Mouse (Mus musculus) cerebellum, adult 2 months (tissue): ENCODE data around the gene Podnl1. TPM values are rescaled to one million over a fixed set of nuclear protein-coding genes. Genes with fewer than 3 reads are reported as not detected.

Experiments
- DNase-seq, 2 experiments: peaks; one replicate each; pipeline ENCODE4 v3.0.0; 2021
- H3K27ac ChIP-seq: fragments of 200-500 bp; 2 replicates; pipeline ENCODE4 v1.5.1; 2012; ENCODE audit warnings: low read length, control low read depth, inconsistent platforms; ENCODE audit not compliant: insufficient read depth
- H3K27me3 ChIP-seq: fragments of 200-500 bp; 2 replicates; pipeline ENCODE4 v1.6.1; 2012; ENCODE audit warnings: inconsistent platforms, mild to moderate bottlenecking, low read length, moderate library complexity; ENCODE audit not compliant: control insufficient read depth, insufficient read depth
- H3K4me1 ChIP-seq: fragments of 200-500 bp; 2 replicates; pipeline ENCODE4 v1.6.1; 2011; ENCODE audit warnings: low read length; ENCODE audit not compliant: control insufficient read depth, insufficient read depth
- H3K4me3 ChIP-seq: fragments of 200-500 bp; replicated peaks from 2 replicates; pipeline ENCODE3; 2011; ENCODE audit warnings: mild to moderate bottlenecking, low read depth, low read length, control low read depth; ENCODE audit not compliant: insufficient read depth
- CTCF ChIP-seq: fragments of 200-500 bp; IDR thresholded peaks from 2 replicates; pipeline ENCODE4 v1.5.1; 2011; ENCODE audit warnings: low read depth, mild to moderate bottlenecking, control low read depth, low read length, moderate library complexity, borderline replicate concordance; ENCODE audit not compliant: insufficient read depth
- POLR2A ChIP-seq: fragments of 200-500 bp; IDR thresholded peaks from 2 replicates; pipeline ENCODE4 v1.6.1; 2011; ENCODE audit warnings: low read length, control low read depth, borderline replicate concordance; ENCODE audit not compliant: insufficient read depth
- WGBS: fragments of 180-500 bp; shearing (Covaris S2); methylation state at CpG from one replicate; pipeline ENCODE4 v1.1.7; 2018; 5-methylcytosine and 5-hydroxymethylcytosine counted together
- polyA plus RNA-seq: library from polyadenylated mRNA; depleted of rRNA; stranded (reverse); fragments of >200 nt; gene quantifications from 2 replicates; pipeline ENCODE4 v1.2.3, GENCODE M21; 2012

Gene Podnl1
- polyA plus RNA-seq, 1 experiment, result 0.20 TPM

- TF ChIP-seq POLR2A (no peak), CTCF (no peak)
- WGBS, result 84% methylated on average over 2 of the region's 2 CpGs
- no peaks in the 10 kb centered on the region for H3K27me3 ChIP-seq
- no peak for DNase-seq
- no peak overlapping the region for H3K27ac ChIP-seq
- peaks cover 21% of the 10 kb centered on the region for H3K4me1 ChIP-seq
- H3K4me3 ChIP-seq, result no peak overlapping the region
Observed at GRCm38 (mm10) chr8:84105676-84106075, 20.1 kb upstream of the Podnl1 start.

- TF ChIP-seq POLR2A (no peak), CTCF (no peak)
- H3K27me3 ChIP-seq, result no peaks in the 10 kb centered on the region
- WGBS, result 95% methylated on average over 6 of the region's 6 CpGs
- peaks cover 18% of the 10 kb centered on the region for H3K4me1 ChIP-seq
- H3K27ac ChIP-seq, result no peak overlapping the region
- H3K4me3 ChIP-seq, result no peak overlapping the region
- DNase-seq, result no peak
Observed at GRCm38 (mm10) chr8:84106216-84107040, 19.4 kb upstream of the Podnl1 start.

DNA sequence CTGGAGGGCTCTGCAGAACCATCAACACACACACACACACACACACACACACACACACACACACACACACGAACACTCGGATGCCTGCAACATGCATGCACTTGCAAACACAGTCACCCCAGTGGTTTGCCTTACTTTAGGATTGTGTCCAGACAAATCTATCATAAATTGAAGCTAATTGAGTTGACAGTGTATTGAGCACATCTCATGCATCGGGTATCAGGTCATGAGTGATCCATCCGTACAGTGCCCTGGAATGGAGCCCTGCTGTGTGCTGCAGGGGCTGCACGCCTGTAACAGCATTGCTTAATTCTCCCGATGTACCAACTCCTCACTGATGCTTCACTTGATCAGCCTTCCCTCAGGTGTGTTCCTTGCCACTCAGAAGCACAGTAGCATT is 10.1 kb upstream of the Podnl1 start:
- DNase-seq, result no peak
- Histone ChIP-seq H3K4me3 (no peak overlapping the region), H3K4me1 (no peaks in the 10 kb centered on the region), H3K27me3 (no peaks in the 10 kb centered on the region), H3K27ac (no peak overlapping the region)
- 71% methylated on average over 6 of the region's 6 CpGs for WGBS
- TF ChIP-seq POLR2A (no peak), CTCF (no peak)

DNA sequence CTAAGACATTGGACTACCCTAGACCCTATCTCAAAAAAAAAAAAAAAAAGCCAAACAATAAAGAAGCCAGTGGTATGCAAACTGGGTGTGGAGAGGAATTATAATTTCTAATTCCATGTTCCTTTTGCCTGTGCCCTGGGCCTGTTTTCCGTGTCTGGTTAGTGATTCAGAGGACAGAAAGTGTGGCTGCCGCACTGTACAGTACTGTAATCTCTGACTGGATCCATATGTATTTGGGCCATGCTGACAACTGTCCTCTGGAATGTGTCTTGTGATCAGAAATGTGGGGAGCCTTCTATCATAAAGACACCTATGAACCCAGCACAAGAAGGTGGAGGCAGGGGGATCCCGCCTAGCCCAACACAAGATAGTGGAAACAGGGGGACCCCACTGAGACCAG is 3.6 kb upstream of the Podnl1 start:
- Histone ChIP-seq H3K27me3 (no peaks in the 10 kb centered on the region), H3K27ac (no peak overlapping the region), H3K4me1 (no peaks in the 10 kb centered on the region), H3K4me3 (no peak overlapping the region)
- DNase-seq, result no peak
- TF ChIP-seq CTCF, result no peak
- TF ChIP-seq POLR2A, result no peak
- 88% methylated on average over 3 of the region's 3 CpGs for WGBS

GRCm38 (mm10) chr8:84126742-84127141 is 953 bp downstream of the Podnl1 start:
- WGBS, result 96% methylated on average over 2 of the region's 2 CpGs
- Histone ChIP-seq H3K4me3 (no peak overlapping the region), H3K4me1 (peaks cover 11% of the 10 kb centered on the region), H3K27ac (no peak overlapping the region), H3K27me3 (no peaks in the 10 kb centered on the region)
- TF ChIP-seq CTCF, result no peak
- no peak for TF ChIP-seq POLR2A
- no peak for DNase-seq

DNA sequence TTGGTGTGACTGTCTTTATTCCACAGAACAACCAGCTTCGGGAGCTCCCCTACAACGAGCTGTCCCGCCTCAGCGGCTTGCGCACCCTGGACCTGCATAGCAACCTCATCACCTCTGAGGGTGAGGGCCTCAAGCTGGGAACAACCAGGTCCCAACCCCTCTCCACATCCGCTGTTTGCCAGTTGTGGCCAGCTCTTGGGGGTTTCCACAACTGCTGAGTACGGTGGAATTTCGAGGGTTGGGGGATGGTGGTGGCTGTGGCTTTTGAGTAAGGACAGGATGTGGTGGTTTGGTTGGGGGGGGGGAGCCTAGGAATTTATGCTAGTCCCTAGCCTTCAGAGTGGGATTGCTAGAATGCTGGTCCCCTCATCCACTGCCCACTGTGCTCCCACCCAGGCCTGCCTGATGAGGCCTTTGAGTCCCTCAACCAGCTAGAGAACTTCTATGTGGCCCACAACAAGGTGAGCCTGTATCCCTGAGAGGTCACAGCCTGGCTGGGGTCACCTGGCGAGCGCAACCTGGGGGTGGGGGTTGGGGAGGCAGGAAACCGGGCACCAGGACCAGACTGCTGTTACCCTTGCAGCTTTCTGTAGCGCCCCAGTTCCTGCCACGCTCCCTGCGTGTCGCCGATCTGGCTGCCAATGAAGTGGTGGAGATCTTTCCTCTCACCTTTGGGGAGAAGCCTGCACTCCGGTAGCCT is 1.6 kb downstream of the Podnl1 start:
- no peak for DNase-seq
- Histone ChIP-seq H3K4me3 (no peak overlapping the region), H3K27ac (no peak overlapping the region), H3K4me1 (peaks cover 11% of the 10 kb centered on the region), H3K27me3 (no peaks in the 10 kb centered on the region)
- 83% methylated on average over 17 of the region's 17 CpGs for WGBS
- TF ChIP-seq POLR2A, result no peak
- no peak for TF ChIP-seq CTCF

DNA sequence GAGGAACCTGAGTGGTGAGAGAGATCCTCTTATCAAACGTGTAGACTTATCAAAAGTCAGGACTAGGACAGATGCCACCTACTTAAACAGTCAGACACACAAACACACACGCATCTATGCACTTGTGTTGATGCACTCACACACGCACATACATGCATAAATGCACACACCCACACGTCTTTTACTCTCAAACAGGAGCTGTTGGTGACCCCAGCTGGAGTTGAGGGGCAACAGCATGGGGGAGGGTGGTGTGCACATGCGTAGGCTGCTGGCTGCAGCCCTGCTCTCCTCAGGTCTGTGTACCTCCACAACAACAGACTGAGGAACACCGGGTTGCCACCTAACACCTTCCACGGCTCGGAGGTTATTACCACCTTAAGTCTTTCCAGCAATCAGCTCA is 2.5 kb downstream of the Podnl1 start:
- WGBS, result 68% methylated on average over 8 of the region's 8 CpGs
- no peaks in the 10 kb centered on the region for H3K27me3 ChIP-seq
- no peak for DNase-seq
- H3K4me1 ChIP-seq, result peaks cover 11% of the 10 kb centered on the region
- H3K4me3 ChIP-seq, result no peak overlapping the region
- H3K27ac ChIP-seq, result no peak overlapping the region
- no peak for TF ChIP-seq POLR2A
- TF ChIP-seq CTCF, result no peak

DNA sequence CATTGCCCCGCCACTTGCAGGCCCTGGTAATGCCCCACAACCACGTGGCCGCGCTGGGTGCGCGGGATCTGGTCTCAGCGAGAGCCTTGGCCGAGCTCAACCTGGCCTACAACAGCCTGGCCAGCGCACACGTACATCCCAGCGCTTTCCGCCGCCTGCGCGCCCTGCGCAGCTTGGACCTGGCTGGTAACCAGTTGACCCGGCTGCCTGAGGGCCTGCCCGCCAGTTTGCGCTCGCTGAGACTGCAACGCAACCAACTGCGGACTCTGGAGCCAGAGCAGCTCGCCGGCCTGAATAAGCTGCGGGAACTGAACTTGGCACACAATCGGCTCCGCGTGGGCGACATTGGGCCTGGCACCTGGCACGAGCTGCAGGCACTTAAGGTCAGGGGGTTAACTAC is 5.0 kb downstream of the Podnl1 start:
- Histone ChIP-seq H3K4me3 (no peak overlapping the region), H3K27me3 (no peaks in the 10 kb centered on the region), H3K4me1 (peaks cover 11% of the 10 kb centered on the region), H3K27ac (peak overlapping the region; percentile 1)
- WGBS, result 7% methylated on average over 30 of the region's 30 CpGs
- peak; percentile 82 to 84 for DNase-seq
- TF ChIP-seq POLR2A, result peak; percentile 28; the same call in 1 of the 2 replicates
- no peak for TF ChIP-seq CTCF
